Mouse (Mus musculus) midbrain, embryonic 14.5 days (tissue): ENCODE results near the gene 1110002E22Rik. TPM values are rescaled to one million over a fixed set of nuclear protein-coding genes. Genes with fewer than 3 reads are reported as not detected.
A peak's percentile ranks its signal among the peaks of the same experiment; 100 is the strongest.

Experiments used
- ATAC-seq: fragments of 200-750 bp; cut with Nextera tagmentation; 2 replicates; pipeline ENCODE4 v1.8.0; 2017; ENCODE audit warnings: moderate number of reproducible peaks, moderate library complexity; ENCODE audit not compliant: low FRiP score, low TSS enrichment
- DNase-seq: peaks from one replicate; pipeline ENCODE4 v3.0.0-alpha.2; 2015
- H3K27ac ChIP-seq: fragments of 300-500 bp; sonication (generic); replicated peaks from 2 replicates; pipeline ENCODE4 v1.5.1; 2014; ENCODE audit warnings: mild to moderate bottlenecking, low read depth, low read length, moderate library complexity
- H3K27me3 ChIP-seq: fragments of 300-500 bp; sonication (generic); 2 replicates; pipeline ENCODE4 v1.6.1; 2014; ENCODE audit warnings: low read length, control low read depth, mixed read lengths; ENCODE audit not compliant: control insufficient read depth, insufficient read depth
- H3K36me3 ChIP-seq: fragments of 300-500 bp; sonication (generic); 2 replicates; pipeline ENCODE4 v1.6.1; 2014; ENCODE audit warnings: low read length, control low read depth; ENCODE audit not compliant: control insufficient read depth, insufficient read depth
- H3K4me1 ChIP-seq: fragments of 300-500 bp; sonication (generic); 2 replicates; pipeline ENCODE4 v1.6.1; 2014; ENCODE audit warnings: mild to moderate bottlenecking, antibody characterized with exemption, low read length, control low read depth; ENCODE audit not compliant: control insufficient read depth, insufficient read depth
- H3K4me2 ChIP-seq: fragments of 300-500 bp; sonication (generic); 2 replicates; pipeline ENCODE4 v1.6.1; 2014; ENCODE audit warnings: mild to moderate bottlenecking, low read length, moderate library complexity
- H3K4me3 ChIP-seq: fragments of 300-500 bp; sonication (generic); replicated peaks from 2 replicates; pipeline ENCODE4 v1.5.1; 2014; ENCODE audit warnings: low read depth, low read length
- H3K9ac ChIP-seq: fragments of 300-500 bp; sonication (generic); replicated peaks from 2 replicates; pipeline ENCODE4 v1.6.1; 2014; ENCODE audit warnings: mild to moderate bottlenecking, low read length, moderate library complexity
- H3K9me3 ChIP-seq: fragments of 300-500 bp; sonication (generic); 2 replicates; pipeline ENCODE4 v1.6.1; 2016; ENCODE audit warnings: low read length, control low read depth, mixed read lengths; ENCODE audit not compliant: control insufficient read depth
- WGBS: fragments of 180-500 bp; shearing (Covaris S2); extraction: QIAGEN DNeasy Blood & Tissue Kit; methylation state at CpG from one replicate; pipeline ENCODE4 v1.1.7; 2014; 5-methylcytosine and 5-hydroxymethylcytosine counted together
- polyA plus RNA-seq: library from polyadenylated mRNA; unstranded; fragments of >200 nt; fragmentation: Nextera tagmentation; extraction: Ambion mirVana; gene quantifications from 2 replicates; pipeline ENCODE4 v1.2.1, GENCODE M21; 2014

The 1110002E22Rik gene
- polyA plus RNA-seq, 1 experiment from 2014 or later: 0.18 TPM

DNA sequence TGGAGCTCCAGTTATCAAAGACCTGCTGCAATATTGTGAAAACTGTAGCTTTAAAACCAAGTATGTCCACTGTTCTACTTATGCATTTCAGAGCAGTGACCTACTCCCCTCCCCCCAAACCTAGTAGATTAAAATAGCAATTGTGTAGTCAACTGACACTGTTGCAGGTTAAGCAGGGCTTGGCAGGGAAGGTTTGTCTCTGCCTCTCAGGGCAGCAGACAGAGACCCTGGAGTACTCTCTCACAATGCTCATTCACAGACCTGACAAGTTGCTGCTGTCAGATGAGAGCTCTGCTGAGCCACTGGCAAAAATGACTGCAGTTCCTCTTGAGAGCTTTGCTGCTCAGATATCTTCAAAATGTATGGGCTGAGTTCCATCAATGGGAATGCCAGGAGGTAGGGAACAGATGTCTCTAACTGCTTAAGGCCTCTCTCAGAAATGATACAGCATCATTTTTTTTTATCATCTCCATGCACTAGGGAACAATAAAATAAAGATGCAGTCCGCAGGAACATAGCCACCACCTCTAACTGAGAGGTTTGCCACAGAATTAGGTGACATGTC is 18.3 kb downstream of the 1110002E22Rik start:
- Histone ChIP-seq H3K36me3 (no peaks in the 10 kb centered on the region), H3K9ac (no peak overlapping the region), H3K9me3 (no peaks in the 10 kb centered on the region), H3K27ac (no peak overlapping the region), H3K4me3 (no peak overlapping the region), H3K27me3 (no peaks in the 10 kb centered on the region), H3K4me2 (no peak overlapping the region), H3K4me1 (no peaks in the 10 kb centered on the region)
- ATAC-seq (no peak), DNase-seq (no peak)
- 81% methylated on average over 1 of the region's 1 CpGs for WGBS

DNA sequence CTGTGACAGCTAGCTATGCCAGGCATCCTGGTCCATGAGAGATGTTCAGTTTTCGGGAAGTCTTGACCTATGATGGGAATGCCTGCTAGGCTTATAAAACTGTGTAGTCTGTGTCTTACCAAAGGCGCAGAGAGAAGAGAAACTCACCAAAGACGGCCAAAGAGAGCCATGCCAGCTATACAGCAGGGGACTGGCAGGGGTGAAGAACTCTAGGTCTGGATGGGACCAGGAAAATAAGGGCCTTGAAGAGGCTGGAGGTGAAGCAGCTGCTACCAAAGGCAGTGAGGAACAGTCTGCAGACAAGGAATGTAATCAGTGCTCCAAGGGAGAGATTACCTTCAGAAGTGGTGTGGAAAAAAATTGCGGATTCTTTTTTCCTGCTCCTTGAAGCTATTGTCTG is 19.0 kb downstream of the 1110002E22Rik start:
- H3K4me2 ChIP-seq: no peak overlapping the region
- H3K9ac ChIP-seq: no peak overlapping the region
- no peak overlapping the region for H3K27ac ChIP-seq
- H3K4me1 ChIP-seq: no peaks in the 10 kb centered on the region
- ATAC-seq: no peak
- no peaks in the 10 kb centered on the region for H3K36me3 ChIP-seq
- no peaks in the 10 kb centered on the region for H3K9me3 ChIP-seq
- no peak overlapping the region for H3K4me3 ChIP-seq
- H3K27me3 ChIP-seq: no peaks in the 10 kb centered on the region
- WGBS: 58% methylated on average over 4 of the region's 4 CpGs
- DNase-seq: no peak

DNA sequence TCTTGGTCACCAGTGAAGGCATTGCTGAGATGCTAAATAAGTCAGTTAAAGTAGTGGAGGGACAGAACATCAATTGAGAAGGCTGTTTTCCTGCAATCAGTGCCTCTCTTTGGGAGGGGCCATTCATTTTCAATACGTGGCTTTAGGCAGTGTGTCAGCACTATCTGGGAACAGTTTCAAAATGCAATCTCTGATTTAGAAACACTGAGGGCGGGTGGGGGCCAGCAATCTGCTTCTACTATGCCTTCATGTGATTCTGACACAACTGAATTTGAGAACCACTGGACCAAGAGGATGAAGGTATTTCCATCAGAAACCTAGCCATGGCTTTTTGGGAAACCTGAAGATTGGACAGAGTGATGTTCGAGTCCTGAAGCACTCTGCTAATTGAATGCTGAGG is 30.4 kb downstream of the 1110002E22Rik start:
- Histone ChIP-seq H3K4me2 (no peak overlapping the region), H3K4me1 (no peaks in the 10 kb centered on the region), H3K9me3 (no peaks in the 10 kb centered on the region), H3K27ac (no peak overlapping the region), H3K4me3 (no peak overlapping the region), H3K9ac (no peak overlapping the region), H3K36me3 (no peaks in the 10 kb centered on the region), H3K27me3 (no peaks in the 10 kb centered on the region)
- ATAC-seq (no peak), DNase-seq (no peak)
- 84% methylated on average over 3 of the region's 3 CpGs for WGBS

DNA sequence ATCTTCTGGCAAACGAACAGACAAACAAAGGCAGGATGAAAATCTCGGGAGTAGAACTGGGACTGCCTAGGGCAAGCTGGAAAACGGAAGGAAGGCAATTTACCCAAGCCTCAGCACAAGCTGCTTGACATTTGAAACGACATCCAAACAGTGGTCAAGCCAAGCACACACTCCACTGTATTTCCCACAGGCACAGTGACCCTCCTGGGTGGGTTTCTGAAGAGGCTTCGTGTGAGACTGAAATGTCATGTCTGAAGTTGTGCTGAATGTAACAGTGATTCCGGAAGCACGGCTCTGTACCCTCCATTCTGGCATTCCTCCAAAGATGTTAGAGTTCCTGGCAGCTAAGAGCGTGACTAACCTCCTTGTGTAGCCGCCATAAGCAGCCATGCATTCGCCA is 30.9 kb downstream of the 1110002E22Rik start:
- WGBS: 59% methylated on average over 10 of the region's 10 CpGs
- H3K9ac ChIP-seq: no peak overlapping the region
- H3K4me2 ChIP-seq: no peak overlapping the region
- H3K4me3 ChIP-seq: no peak overlapping the region
- H3K9me3 ChIP-seq: no peaks in the 10 kb centered on the region
- no peaks in the 10 kb centered on the region for H3K36me3 ChIP-seq
- peak; percentile 78 for DNase-seq
- H3K27ac ChIP-seq: no peak overlapping the region
- ATAC-seq: peak; percentile 38; the same call in 1 of the 2 replicates
- no peaks in the 10 kb centered on the region for H3K27me3 ChIP-seq
- no peaks in the 10 kb centered on the region for H3K4me1 ChIP-seq

GRCm38 (mm10) chr3:138096263-138097028 is 31.6 kb downstream of the 1110002E22Rik start:
- ATAC-seq (no peak), DNase-seq (no peak)
- Histone ChIP-seq H3K27me3 (no peaks in the 10 kb centered on the region), H3K9me3 (no peaks in the 10 kb centered on the region), H3K4me1 (no peaks in the 10 kb centered on the region), H3K4me2 (no peak overlapping the region), H3K36me3 (no peaks in the 10 kb centered on the region), H3K9ac (no peak overlapping the region), H3K27ac (no peak overlapping the region), H3K4me3 (no peak overlapping the region)
- WGBS: 90% methylated on average over 19 of the region's 19 CpGs

DNA sequence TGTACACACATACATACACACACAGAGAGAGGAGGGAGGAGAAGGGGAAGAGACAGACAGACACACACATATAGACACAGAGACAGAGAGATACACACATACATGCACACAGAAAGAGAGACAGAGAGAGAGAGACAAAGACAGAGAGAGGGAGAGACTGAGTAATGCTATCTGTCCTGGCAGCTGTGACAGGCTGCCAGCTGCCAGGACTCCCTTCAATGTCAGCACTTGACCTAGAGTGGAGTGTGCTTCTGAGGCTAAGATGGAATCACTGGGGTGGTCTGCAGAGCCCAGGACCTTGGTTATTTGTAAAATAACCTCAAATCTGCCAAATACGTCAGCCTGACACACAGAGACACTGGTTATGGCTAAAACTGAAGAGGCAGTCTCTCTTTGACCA is 32.9 kb downstream of the 1110002E22Rik start:
- H3K9me3 ChIP-seq: no peaks in the 10 kb centered on the region
- H3K4me3 ChIP-seq: no peak overlapping the region
- DNase-seq (no peak), ATAC-seq (no peak)
- H3K36me3 ChIP-seq: no peaks in the 10 kb centered on the region
- no peak overlapping the region for H3K4me2 ChIP-seq
- no peak overlapping the region for H3K9ac ChIP-seq
- no peaks in the 10 kb centered on the region for H3K4me1 ChIP-seq
- no peaks in the 10 kb centered on the region for H3K27me3 ChIP-seq
- H3K27ac ChIP-seq: 0 out of 2 replicates have a peak overlapping the region, but pooled peaks have one; percentile 13
- WGBS: 62% methylated on average over 1 of the region's 1 CpGs

DNA sequence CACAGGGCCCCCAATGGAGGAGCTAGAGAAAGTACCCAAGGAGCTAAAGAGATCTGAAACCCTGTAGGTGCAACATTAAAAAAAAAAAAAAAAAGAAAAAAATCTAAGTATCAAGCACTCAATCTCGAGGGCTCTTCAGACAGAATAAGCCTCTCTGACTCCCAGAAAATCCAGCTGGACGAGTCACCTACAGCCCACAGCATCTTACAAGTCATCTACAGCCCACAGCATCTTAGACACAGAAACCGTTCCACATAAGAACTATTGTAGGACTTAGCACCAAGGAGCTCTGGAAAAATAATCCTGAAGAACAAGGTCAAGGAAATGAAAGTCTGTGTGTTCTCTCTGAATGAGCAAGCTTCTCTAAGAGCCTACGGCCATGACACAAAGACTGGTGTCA is 37.1 kb downstream of the 1110002E22Rik start:
- H3K9me3 ChIP-seq: no peaks in the 10 kb centered on the region
- no peak overlapping the region for H3K4me3 ChIP-seq
- no peak overlapping the region for H3K4me2 ChIP-seq
- no peaks in the 10 kb centered on the region for H3K36me3 ChIP-seq
- no peak overlapping the region for H3K9ac ChIP-seq
- H3K27ac ChIP-seq: no peak overlapping the region
- DNase-seq (no peak), ATAC-seq (no peak)
- H3K27me3 ChIP-seq: no peaks in the 10 kb centered on the region
- no peaks in the 10 kb centered on the region for H3K4me1 ChIP-seq
- WGBS: 87% methylated on average over 4 of the region's 4 CpGs

- 90% methylated on average over 4 of the region's 4 CpGs for WGBS
- no peak overlapping the region for H3K27ac ChIP-seq
- H3K36me3 ChIP-seq: no peaks in the 10 kb centered on the region
- no peak overlapping the region for H3K4me2 ChIP-seq
- ATAC-seq (no peak), DNase-seq (no peak)
- no peaks in the 10 kb centered on the region for H3K27me3 ChIP-seq
- no peak overlapping the region for H3K9ac ChIP-seq
- H3K9me3 ChIP-seq: no peaks in the 10 kb centered on the region
- H3K4me3 ChIP-seq: no peak overlapping the region
- H3K4me1 ChIP-seq: no peaks in the 10 kb centered on the region
These were observed 38.8 kb downstream of the 1110002E22Rik start for GRCm38 (mm10) chr3:138103690-138104089.

DNA sequence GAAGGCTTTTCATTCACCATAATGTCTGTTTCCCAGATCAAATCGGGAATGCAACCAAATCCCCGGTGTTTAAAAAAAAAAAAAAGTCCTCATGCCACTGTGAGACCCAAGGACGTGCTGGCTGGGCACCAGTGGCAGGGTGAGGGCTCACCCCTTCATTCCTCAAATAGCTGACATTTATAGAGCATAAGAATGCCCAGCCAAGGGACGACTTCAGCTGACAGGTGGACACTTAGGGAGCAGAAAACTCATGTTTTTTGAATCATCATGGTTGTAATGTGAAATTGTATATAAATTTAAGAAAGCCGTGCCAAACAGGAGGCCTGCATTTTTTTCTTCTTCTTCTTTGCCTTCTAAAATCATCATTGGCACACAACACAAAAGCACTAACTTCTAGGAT is 40.2 kb downstream of the 1110002E22Rik start:
- Histone ChIP-seq H3K9ac (no peak overlapping the region), H3K27me3 (no peaks in the 10 kb centered on the region), H3K36me3 (no peaks in the 10 kb centered on the region), H3K4me3 (no peak overlapping the region), H3K9me3 (no peaks in the 10 kb centered on the region), H3K4me1 (no peaks in the 10 kb centered on the region), H3K27ac (no peak overlapping the region), H3K4me2 (no peak overlapping the region)
- no peak for DNase-seq
- ATAC-seq: no peak
- 63% methylated on average over 5 of the region's 5 CpGs for WGBS
